Mouse (Mus musculus): ENCODE measurements at regions not wholly inside any gene's neighbourhood (a gene's known extent, or its start where the extent isn't known, plus 50 kb on each side); places are given as distances from the start of the nearest gene placed in this dataset.

GRCm38 (mm10) chr2:48717770-48718169 lies 96.1 kb upstream of the Acvr2a start:
- no peak for DNase-seq (ENCODE audit: inconsistent age in 2 of 2, low spot score in 1 of 2)

DNA sequence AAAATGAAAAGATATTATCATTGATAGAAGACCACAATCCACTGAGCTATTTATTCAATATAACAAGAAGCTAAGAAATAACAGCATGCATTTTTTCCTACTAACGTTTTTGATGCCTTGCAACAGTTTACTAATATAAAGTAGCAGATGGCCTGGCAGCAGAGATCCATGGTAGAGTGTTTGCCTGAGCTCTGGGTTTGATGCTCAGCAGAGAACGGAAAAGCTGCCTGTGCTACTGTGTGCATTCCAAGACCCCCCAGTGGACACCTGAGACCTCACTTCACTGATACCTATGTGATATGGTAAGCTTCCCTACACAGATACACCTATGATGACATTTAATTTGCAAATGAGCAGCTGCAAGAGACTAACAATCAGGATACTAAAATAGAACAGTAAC lies 95.6 kb upstream of the Acvr2a start:
- no peak for DNase-seq (ENCODE audit: inconsistent age in 2 of 2, low spot score in 1 of 2)

- no peak for DNase-seq (ENCODE audit: inconsistent age in 2 of 2, low spot score in 1 of 2)
Measured at GRCm38 (mm10) chr2:48730780-48731179, 83.1 kb upstream of the Acvr2a start.

DNA sequence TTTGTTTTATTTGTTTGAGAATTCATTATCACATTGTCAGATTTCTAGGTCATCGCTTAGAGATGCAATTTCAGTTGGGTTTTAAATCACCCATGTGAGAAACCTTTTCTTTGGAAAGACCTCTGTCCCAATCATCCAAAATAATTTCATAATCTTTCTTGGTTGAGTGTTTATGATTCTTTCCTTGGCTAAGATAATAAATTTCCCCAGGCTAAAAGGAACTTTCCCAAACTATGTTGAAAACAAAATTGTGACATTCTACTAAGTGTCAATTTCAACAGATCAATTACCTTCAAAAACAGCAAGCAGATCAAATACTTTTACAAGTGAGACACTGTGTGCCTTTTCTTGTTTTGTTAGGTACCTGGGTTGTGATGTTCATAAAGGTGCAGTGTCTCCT lies 80.0 kb upstream of the Acvr2a start:
- DNase-seq (ENCODE audit: inconsistent age in 2 of 2, low spot score in 1 of 2): peak in 1 of 2 experiments; percentile 22

DNA sequence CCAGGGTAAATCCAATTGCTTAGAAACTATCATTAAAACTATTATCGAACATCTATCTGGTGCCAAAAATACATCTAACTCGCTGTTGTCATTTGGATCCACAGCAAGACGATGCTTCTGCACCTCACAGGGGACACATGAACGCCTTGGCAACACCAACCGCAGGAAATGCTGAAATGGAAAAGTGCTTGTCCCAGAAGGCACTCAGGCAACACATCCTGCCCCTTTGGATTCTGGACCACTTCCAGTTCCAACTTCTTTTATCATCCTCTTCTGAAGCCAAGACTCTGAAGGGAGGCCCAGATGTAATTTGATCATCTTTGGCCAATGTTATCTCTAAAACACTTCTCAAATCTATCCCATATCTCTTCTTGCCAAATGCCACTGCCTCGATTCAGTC lies 79.4 kb upstream of the Acvr2a start:
- DNase-seq (ENCODE audit: inconsistent age in 2 of 2, low spot score in 1 of 2): peak in 1 of 2 experiments; percentile 54

GRCm38 (mm10) chr2:48736312-48736711 lies 77.6 kb upstream of the Acvr2a start:
- no peak for DNase-seq (ENCODE audit: inconsistent age in 2 of 2, low spot score in 1 of 2)
